Mouse (Mus musculus): ENCODE data around the gene Tmem18. TPM values are rescaled to one million over a fixed set of nuclear protein-coding genes. Genes with fewer than 3 reads are reported as not detected.

Tmem18 gene
- polyA plus RNA-seq, 1 experiment from 2014 or later: 25.0 TPM

GRCm38 (mm10) chr12:30599474-30599873 lies 15.2 kb downstream of the Tmem18 start:
- Histone ChIP-seq H3K36me3 (no peaks in the 10 kb centered on the region), H3K27me3 (no peaks in the 10 kb centered on the region)
- ATAC-seq: no peak

GRCm38 (mm10) chr12:30599997-30600396 lies 15.8 kb downstream of the Tmem18 start:
- Histone ChIP-seq H3K4me1 (replicated peaks) (no peaks in the 10 kb centered on the region), H3K36me3 (no peaks in the 10 kb centered on the region), H3K27ac (no peak overlapping the region), H3K4me3 (replicated peaks) (no peak overlapping the region), H3K27me3 (no peaks in the 10 kb centered on the region), H3K9ac (replicated peaks) (no peak overlapping the region), H3K4me2 (replicated peaks) (no peak overlapping the region), H3K9me3 (no peaks in the 10 kb centered on the region)
- WGBS: 81% methylated on average over 2 of the region's 2 CpGs
- ATAC-seq: no peak

More at GRCm38 (mm10) chr12:30599474-30599873, 15.2 kb downstream of the Tmem18 start:
- no peak overlapping the region for H3K4me3 ChIP-seq (replicated peaks)
- no peaks in the 10 kb centered on the region for H3K4me1 ChIP-seq (replicated peaks)
- 86% methylated on average over 2 of the region's 2 CpGs for WGBS
- no peak overlapping the region for H3K27ac ChIP-seq
- H3K9me3 ChIP-seq: no peaks in the 10 kb centered on the region
- H3K4me2 ChIP-seq (replicated peaks): no peak overlapping the region
- H3K9ac ChIP-seq (replicated peaks): no peak overlapping the region

- Histone ChIP-seq H3K4me1 (replicated peaks) (no peaks in the 10 kb centered on the region), H3K36me3 (no peaks in the 10 kb centered on the region), H3K9me3 (no peaks in the 10 kb centered on the region), H3K4me3 (replicated peaks) (no peak overlapping the region), H3K27me3 (no peaks in the 10 kb centered on the region), H3K4me2 (replicated peaks) (no peak overlapping the region), H3K9ac (replicated peaks) (no peak overlapping the region), H3K27ac (no peak overlapping the region)
- no peak for ATAC-seq
- 71% methylated on average over 9 of the region's 9 CpGs for WGBS
These were observed 19.8 kb downstream of the Tmem18 start for GRCm38 (mm10) chr12:30604012-30604411.

- Histone ChIP-seq H3K9ac (replicated peaks) (no peak overlapping the region), H3K27ac (no peak overlapping the region), H3K9me3 (no peaks in the 10 kb centered on the region), H3K4me1 (replicated peaks) (no peaks in the 10 kb centered on the region), H3K4me3 (replicated peaks) (no peak overlapping the region), H3K27me3 (no peaks in the 10 kb centered on the region), H3K4me2 (replicated peaks) (no peak overlapping the region), H3K36me3 (no peaks in the 10 kb centered on the region)
- no peak for ATAC-seq
- 80% methylated on average over 6 of the region's 6 CpGs for WGBS
These were observed 20.6 kb downstream of the Tmem18 start for GRCm38 (mm10) chr12:30604876-30605275.

- Histone ChIP-seq H3K27ac (no peak overlapping the region), H3K9ac (replicated peaks) (no peak overlapping the region), H3K4me1 (replicated peaks) (no peaks in the 10 kb centered on the region), H3K4me3 (replicated peaks) (no peak overlapping the region), H3K9me3 (no peaks in the 10 kb centered on the region), H3K27me3 (no peaks in the 10 kb centered on the region), H3K36me3 (no peaks in the 10 kb centered on the region), H3K4me2 (replicated peaks) (no peak overlapping the region)
- ATAC-seq: no peak
- WGBS: 95% methylated on average over 6 of the region's 6 CpGs
These were observed 21.7 kb downstream of the Tmem18 start for GRCm38 (mm10) chr12:30605941-30606340.

GRCm38 (mm10) chr12:30606743-30607142 lies 22.5 kb downstream of the Tmem18 start:
- 83% methylated on average over 8 of the region's 8 CpGs for WGBS
- H3K9me3 ChIP-seq: no peaks in the 10 kb centered on the region
- H3K27me3 ChIP-seq: no peaks in the 10 kb centered on the region
- H3K4me2 ChIP-seq (replicated peaks): no peak overlapping the region
- H3K27ac ChIP-seq: no peak overlapping the region
- no peaks in the 10 kb centered on the region for H3K36me3 ChIP-seq
- H3K4me1 ChIP-seq (replicated peaks): no peaks in the 10 kb centered on the region
- ATAC-seq: no peak
- H3K4me3 ChIP-seq (replicated peaks): no peak overlapping the region
- no peak overlapping the region for H3K9ac ChIP-seq (replicated peaks)

- no peak overlapping the region for H3K27ac ChIP-seq
- H3K9me3 ChIP-seq: no peaks in the 10 kb centered on the region; the same call in 1 of the 2 replicates
- no peaks in the 10 kb centered on the region for H3K36me3 ChIP-seq
- no peak overlapping the region for H3K4me3 ChIP-seq (replicated peaks)
- no peaks in the 10 kb centered on the region for H3K27me3 ChIP-seq
- no peak overlapping the region for H3K4me2 ChIP-seq (replicated peaks)
- H3K4me1 ChIP-seq (replicated peaks): no peaks in the 10 kb centered on the region
- no peak for ATAC-seq
- H3K9ac ChIP-seq (replicated peaks): no peak overlapping the region
- WGBS: 82% methylated on average over 8 of the region's 8 CpGs
These were observed 34.2 kb downstream of the Tmem18 start for GRCm38 (mm10) chr12:30618425-30618824.

GRCm38 (mm10) chr12:30628466-30628865 lies 44.2 kb downstream of the Tmem18 start:
- ATAC-seq: no peak
- WGBS: 88% methylated on average over 5 of the region's 5 CpGs
- no peaks in the 10 kb centered on the region for H3K36me3 ChIP-seq
- no peaks in the 10 kb centered on the region for H3K9me3 ChIP-seq
- no peak overlapping the region for H3K27ac ChIP-seq
- no peak overlapping the region for H3K4me2 ChIP-seq (replicated peaks)
- no peaks in the 10 kb centered on the region for H3K4me1 ChIP-seq (replicated peaks)
- no peak overlapping the region for H3K4me3 ChIP-seq (replicated peaks)
- H3K9ac ChIP-seq (replicated peaks): no peak overlapping the region
- no peaks in the 10 kb centered on the region for H3K27me3 ChIP-seq

GRCm38 (mm10) chr12:30634534-30634933 lies 50.3 kb downstream of the Tmem18 start:
- Histone ChIP-seq H3K9me3 (no peaks in the 10 kb centered on the region), H3K4me3 (replicated peaks) (no peak overlapping the region), H3K27ac (no peak overlapping the region), H3K36me3 (no peaks in the 10 kb centered on the region), H3K4me1 (replicated peaks) (no peaks in the 10 kb centered on the region), H3K9ac (replicated peaks) (no peak overlapping the region), H3K27me3 (no peaks in the 10 kb centered on the region), H3K4me2 (replicated peaks) (no peak overlapping the region)
- ATAC-seq: no peak

Small RNA genes lying within 50 kb of the gene (microRNA-seq; reads per million reads assigned to microRNA genes)
- gene Gm25243: not detected

Other genes starting within 250 kb of the Tmem18 start
- gene Sntg2, start 211.1 kb upstream of the Tmem18 start, polyA plus RNA-seq (2015; fragmentation: Nextera tagmentation; extraction: Ambion mirVana): 2.2 and 3.6 TPM in 2 replicates

All from midbrain, embryonic 13.5 days (tissue).